Mouse (Mus musculus): Measurements from ENCODE around the gene Ppp1r35.

- TF ChIP-seq EP300 (IDR thresholded peaks at IDR 0.05; ENCODE audit: low read depth) (no peak), CTCF (IDR thresholded peaks at IDR 0.05; ENCODE audit: low read depth) (no peak)
Measured at GRCm38 (mm10) chr5:137751988-137752387, 26.7 kb upstream of the Ppp1r35 start.

Data from liver, embryonic 14.5 days (tissue).